Mouse (Mus musculus) hindbrain, embryonic 14.5 days (tissue): Measurements from ENCODE around the gene Frem2. TPM values are rescaled to one million over a fixed set of nuclear protein-coding genes. Genes with fewer than 3 reads are reported as not detected.
A peak's percentile ranks its signal among the peaks of the same experiment; 100 is the strongest.

Experiments
- ATAC-seq: fragments of 200-750 bp; cut with Nextera tagmentation; 2 replicates; pipeline ENCODE4 v1.8.0; 2017; ENCODE audit warnings: moderate number of reproducible peaks, mild to moderate bottlenecking, moderate TSS enrichment, moderate library complexity; ENCODE audit not compliant: low FRiP score
- DNase-seq: peaks from one replicate; pipeline ENCODE4 v3.0.0-alpha.2; 2015; ENCODE audit warnings: low spot score
- H3K27ac ChIP-seq: fragments of 300-500 bp; sonication (generic); 2 replicates; pipeline ENCODE4 v1.5.1; 2014; ENCODE audit warnings: mild to moderate bottlenecking, moderate library complexity
- H3K27me3 ChIP-seq: fragments of 300-500 bp; sonication (generic); 2 replicates; pipeline ENCODE4 v1.6.1; 2014; ENCODE audit warnings: mild to moderate bottlenecking, low read length, mixed read lengths; ENCODE audit not compliant: control insufficient read depth, insufficient read depth
- H3K36me3 ChIP-seq: fragments of 300-500 bp; sonication (generic); replicated peaks from 2 replicates; pipeline ENCODE4 v1.6.1; 2014; ENCODE audit not compliant: control insufficient read depth, insufficient read depth
- H3K4me1 ChIP-seq: fragments of 300-500 bp; sonication (generic); replicated peaks from 2 replicates; pipeline ENCODE4 v1.6.1; 2014; ENCODE audit warnings: antibody characterized with exemption, low read length, mixed read lengths; ENCODE audit not compliant: control insufficient read depth, insufficient read depth
- H3K4me2 ChIP-seq: fragments of 300-500 bp; sonication (generic); replicated peaks from 2 replicates; pipeline ENCODE4 v1.6.1; 2014; ENCODE audit warnings: mild to moderate bottlenecking, moderate library complexity
- H3K4me3 ChIP-seq: fragments of 300-500 bp; sonication (generic); replicated peaks from 2 replicates; pipeline ENCODE4 v1.5.1; 2014; ENCODE audit warnings: mild to moderate bottlenecking, low read length
- H3K9ac ChIP-seq: fragments of 300-500 bp; sonication (generic); 2 replicates; pipeline ENCODE4 v1.6.1; 2014
- H3K9me3 ChIP-seq: fragments of 300-500 bp; sonication (generic); 2 replicates; pipeline ENCODE4 v1.6.1; 2016; ENCODE audit warnings: low read length; ENCODE audit not compliant: control insufficient read depth
- WGBS: fragments of 180-500 bp; shearing (Covaris S2); extraction: QIAGEN DNeasy Blood & Tissue Kit; methylation state at CpG from one replicate; pipeline ENCODE4 v1.1.7; 2014; 5-methylcytosine and 5-hydroxymethylcytosine counted together
- polyA plus RNA-seq: library from polyadenylated mRNA; unstranded; fragments of >200 nt; fragmentation: Nextera tagmentation; extraction: Ambion mirVana; gene quantifications from 2 replicates; pipeline ENCODE4 v1.2.1, GENCODE M21; 2014

Gene Frem2
- polyA plus RNA-seq, 1 experiment from 2014 or later, result 2.7 TPM

DNA sequence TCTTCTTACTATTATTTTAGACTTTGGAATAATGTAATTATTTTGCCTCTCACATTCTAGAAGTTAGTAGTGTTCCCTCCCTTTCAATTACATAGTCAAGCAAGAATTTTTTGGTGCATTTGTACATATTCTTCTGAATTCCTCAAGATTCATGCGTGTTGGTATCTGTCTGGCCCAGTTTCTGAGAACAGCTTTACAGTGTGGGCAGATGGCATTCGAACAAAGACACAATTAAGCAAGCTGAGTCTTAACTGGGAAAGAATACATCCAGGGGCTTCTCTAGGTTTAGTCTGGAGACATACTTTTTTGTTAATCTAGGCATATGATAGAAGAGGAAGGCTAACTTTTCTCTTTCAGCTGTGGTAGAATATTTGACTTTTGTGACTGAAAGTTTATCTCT lies 12.6 kb upstream of the Frem2 start:
- no peaks in the 10 kb centered on the region for H3K36me3 ChIP-seq
- H3K27ac ChIP-seq, result no peak overlapping the region
- DNase-seq, result no peak
- no peaks in the 10 kb centered on the region for H3K4me1 ChIP-seq
- no peak overlapping the region for H3K9ac ChIP-seq
- H3K27me3 ChIP-seq, result no peaks in the 10 kb centered on the region
- no peak overlapping the region for H3K4me3 ChIP-seq
- H3K9me3 ChIP-seq, result no peaks in the 10 kb centered on the region
- ATAC-seq, result no peak
- H3K4me2 ChIP-seq, result no peak overlapping the region
- 85% methylated on average over 2 of the region's 2 CpGs for WGBS

DNA sequence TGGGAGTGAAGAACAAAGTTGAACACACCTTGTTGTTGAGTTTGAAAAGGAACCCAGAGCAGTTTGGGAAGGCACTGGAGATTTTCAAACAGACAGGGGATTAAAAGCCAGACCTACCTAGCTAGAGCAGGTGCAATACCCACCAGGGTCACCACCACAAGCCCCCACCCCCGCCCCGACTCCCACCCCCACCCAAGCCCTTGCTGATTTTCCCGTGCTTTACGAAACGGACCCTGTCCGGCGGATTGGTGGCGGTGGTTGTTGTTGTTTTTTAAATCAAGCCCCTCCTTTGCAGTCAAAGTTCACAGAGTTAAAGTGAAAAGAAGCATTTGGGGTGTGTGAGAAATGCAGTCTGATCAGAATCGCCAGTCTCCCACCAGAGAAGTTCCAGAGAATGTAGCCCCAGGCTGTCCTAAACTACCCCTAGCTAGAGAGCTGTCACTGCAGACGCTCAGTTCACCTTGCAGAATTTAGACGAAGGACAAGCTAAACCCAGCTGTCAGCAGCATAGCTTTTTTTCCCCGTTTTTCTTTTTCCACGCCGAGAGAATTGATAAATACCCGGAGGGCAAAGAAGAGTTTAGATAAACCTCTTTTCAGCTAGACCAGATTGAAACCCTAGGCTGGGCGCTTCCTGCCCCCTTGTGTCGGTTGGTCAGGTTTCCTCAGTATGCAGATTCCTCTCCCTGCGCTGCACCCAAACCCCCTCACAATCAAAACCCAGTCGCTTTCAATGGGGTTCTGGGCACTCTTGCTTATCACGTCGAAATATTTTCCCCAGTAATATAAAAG lies 784 bp upstream of the Frem2 start:
- Histone ChIP-seq H3K27me3 (peaks cover 37% of the 10 kb centered on the region), H3K9me3 (0 out of 2 replicates have a peak, but pooled peaks cover 6% of the 10 kb centered on the region), H3K4me2 (peak overlapping the region; percentile 98), H3K4me3 (peak overlapping the region; percentile 41), H3K36me3 (no peaks in the 10 kb centered on the region), H3K4me1 (peaks cover 14% of the 10 kb centered on the region), H3K27ac (no peak overlapping the region), H3K9ac (no peak overlapping the region)
- 0 out of 2 replicates have a peak, but pooled peaks have one; percentile 18 for ATAC-seq
- WGBS, result under 1% methylated on average over 21 of the region's 21 CpGs
- peak; percentile 33 for DNase-seq

DNA sequence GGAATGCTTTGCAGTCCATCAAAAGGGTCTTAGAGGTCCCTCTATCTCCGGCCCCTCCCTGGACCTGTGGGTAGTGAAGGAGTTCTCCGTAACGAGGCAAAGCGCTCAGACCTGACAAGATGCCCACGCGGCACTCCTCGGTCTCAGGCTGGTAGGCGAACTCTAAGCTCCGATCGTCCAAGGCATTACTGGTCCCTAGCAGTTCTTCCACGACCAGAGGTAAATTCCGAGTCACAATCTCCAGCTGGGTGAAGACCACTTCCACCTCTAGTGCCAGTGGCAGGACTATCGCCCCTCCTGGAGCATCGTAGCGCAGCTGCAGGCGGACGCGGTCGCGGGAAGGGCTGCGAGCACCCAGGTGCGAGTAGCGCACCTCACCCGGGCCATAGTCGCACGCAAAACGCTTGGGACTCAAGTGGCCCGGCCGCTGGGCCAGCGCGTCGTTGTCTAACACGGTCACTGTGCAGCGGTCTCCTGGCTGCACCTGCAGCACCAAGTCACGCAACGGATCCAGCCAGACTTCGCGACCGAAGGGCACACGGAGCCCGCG lies 752 bp downstream of the Frem2 start:
- under 1% methylated on average over 42 of the region's 42 CpGs for WGBS
- Histone ChIP-seq H3K4me3 (peak overlapping the region; percentile 41), H3K4me2 (peak overlapping the region; percentile 98), H3K27ac (no peak overlapping the region), H3K27me3 (peaks cover 37% of the 10 kb centered on the region), H3K9ac (peak overlapping the region; percentile 52), H3K9me3 (0 out of 2 replicates have a peak, but pooled peaks cover 6% of the 10 kb centered on the region), H3K36me3 (no peaks in the 10 kb centered on the region), H3K4me1 (peaks cover 14% of the 10 kb centered on the region)
- DNase-seq (no peak), ATAC-seq (peak; percentile 41)

GRCm38 (mm10) chr3:53655343-53655742 lies 1.8 kb downstream of the Frem2 start:
- Histone ChIP-seq H3K4me3 (no peak overlapping the region), H3K36me3 (no peaks in the 10 kb centered on the region), H3K27me3 (peaks cover 37% of the 10 kb centered on the region), H3K4me1 (peaks cover 14% of the 10 kb centered on the region), H3K9ac (no peak overlapping the region), H3K4me2 (0 out of 2 replicates have a peak overlapping the region, but pooled peaks have one; percentile 98), H3K9me3 (0 out of 2 replicates have a peak, but pooled peaks cover 6% of the 10 kb centered on the region), H3K27ac (no peak overlapping the region)
- 81% methylated on average over 13 of the region's 13 CpGs for WGBS
- no peak for ATAC-seq
- DNase-seq, result no peak

GRCm38 (mm10) chr3:53650003-53650748 lies 7.0 kb downstream of the Frem2 start:
- H3K9ac ChIP-seq, result no peak overlapping the region
- 4% methylated on average over 8 of the region's 8 CpGs for WGBS
- 0 out of 2 replicates have a peak, but pooled peaks cover 6% of the 10 kb centered on the region for H3K9me3 ChIP-seq
- H3K36me3 ChIP-seq, result no peaks in the 10 kb centered on the region
- ATAC-seq (peak; percentile 37; the same call in 1 of the 2 replicates), DNase-seq (peak; percentile 53)
- H3K4me1 ChIP-seq, result no peaks in the 10 kb centered on the region
- H3K4me2 ChIP-seq, result peak overlapping the region; percentile 6; the same call in 1 of the 2 replicates
- no peak overlapping the region for H3K27ac ChIP-seq
- no peak overlapping the region for H3K4me3 ChIP-seq
- no peaks in the 10 kb centered on the region for H3K27me3 ChIP-seq

GRCm38 (mm10) chr3:53649425-53649824 lies 7.7 kb downstream of the Frem2 start:
- Histone ChIP-seq H3K36me3 (no peaks in the 10 kb centered on the region), H3K27ac (no peak overlapping the region), H3K27me3 (no peaks in the 10 kb centered on the region), H3K9me3 (no peaks in the 10 kb centered on the region), H3K4me1 (no peaks in the 10 kb centered on the region), H3K9ac (no peak overlapping the region), H3K4me3 (no peak overlapping the region), H3K4me2 (no peak overlapping the region)
- 48% methylated on average over 4 of the region's 4 CpGs for WGBS
- DNase-seq (no peak), ATAC-seq (no peak)

GRCm38 (mm10) chr3:53648902-53649301 lies 8.3 kb downstream of the Frem2 start:
- Histone ChIP-seq H3K9ac (no peak overlapping the region), H3K9me3 (no peaks in the 10 kb centered on the region), H3K36me3 (no peaks in the 10 kb centered on the region), H3K4me3 (no peak overlapping the region), H3K4me1 (no peaks in the 10 kb centered on the region), H3K27ac (no peak overlapping the region), H3K27me3 (no peaks in the 10 kb centered on the region), H3K4me2 (no peak overlapping the region)
- DNase-seq (no peak), ATAC-seq (no peak)
- 76% methylated on average over 4 of the region's 4 CpGs for WGBS

DNA sequence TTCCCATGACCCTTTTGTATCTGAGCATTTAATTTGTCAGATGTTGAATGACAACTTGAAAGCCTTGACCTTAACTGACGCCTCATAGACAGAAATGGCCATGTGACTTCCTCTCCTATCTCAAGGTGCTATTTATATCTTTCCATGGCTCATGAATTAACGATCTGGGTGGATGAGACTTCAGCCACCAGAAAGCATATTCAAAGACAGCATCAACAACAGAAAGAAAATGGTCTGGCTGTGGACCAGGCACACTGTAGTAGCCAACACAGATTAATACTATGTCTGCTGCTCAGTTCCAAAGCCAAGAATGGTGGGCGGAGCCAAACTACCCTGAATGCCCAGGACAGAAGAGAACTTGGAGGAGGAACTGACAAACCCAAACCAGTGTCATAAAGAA lies 21.2 kb downstream of the Frem2 start:
- no peaks in the 10 kb centered on the region for H3K4me1 ChIP-seq
- H3K9ac ChIP-seq, result no peak overlapping the region
- ATAC-seq (no peak), DNase-seq (no peak)
- H3K27me3 ChIP-seq, result no peaks in the 10 kb centered on the region
- no peak overlapping the region for H3K4me3 ChIP-seq
- no peak overlapping the region for H3K4me2 ChIP-seq
- H3K27ac ChIP-seq, result no peak overlapping the region
- no peaks in the 10 kb centered on the region for H3K9me3 ChIP-seq
- WGBS, result 78% methylated on average over 3 of the region's 3 CpGs
- H3K36me3 ChIP-seq, result no peaks in the 10 kb centered on the region

DNA sequence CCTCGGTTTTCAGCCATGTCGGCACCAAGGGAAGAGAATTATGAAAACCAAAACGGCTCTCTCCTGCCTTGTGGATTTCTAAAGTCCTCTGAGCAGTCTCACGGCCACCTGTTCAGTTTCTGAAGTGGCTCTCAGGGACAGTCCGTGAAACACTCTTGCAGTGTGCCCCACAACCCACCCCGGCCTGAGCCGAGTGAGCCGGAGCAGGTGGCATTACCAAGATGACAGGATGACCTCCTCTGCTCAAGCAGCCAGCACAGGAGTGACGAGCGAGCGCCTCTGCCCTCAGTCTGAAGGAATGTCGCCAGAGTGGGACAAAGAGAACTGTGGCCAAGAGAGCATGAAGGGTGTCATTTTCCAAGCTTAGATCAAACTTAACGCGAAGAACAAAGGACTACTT lies 26.0 kb downstream of the Frem2 start:
- Histone ChIP-seq H3K27me3 (no peaks in the 10 kb centered on the region), H3K9ac (no peak overlapping the region), H3K4me1 (no peaks in the 10 kb centered on the region), H3K4me2 (no peak overlapping the region), H3K9me3 (no peaks in the 10 kb centered on the region), H3K4me3 (no peak overlapping the region), H3K36me3 (no peaks in the 10 kb centered on the region), H3K27ac (no peak overlapping the region)
- ATAC-seq (no peak), DNase-seq (no peak)
- WGBS, result 55% methylated on average over 14 of the region's 14 CpGs
